Comparison of ENCODE assay signal across 8 mouse cellular contexts in genomic region chr9:59655958-59656634, GRCm38 (mm10). TPM values are rescaled to one million over a fixed set of nuclear protein-coding genes. Genes with fewer than 3 reads are reported as not detected.
DNase-seq lines count a peak whose midpoint lies in the region; ATAC-seq and TF ChIP-seq lines count a peak whose summit lies in the region.

Gene Pkm (plus strand): TSS chr9:59656368.

- peak; percentile 98 for DNase-seq in heart, postnatal 10 days
- DNase-seq in large intestine, adult 2 months (ENCODE audit: low read depth, low spot score) = peak; percentile 99
- peak; percentile 89 for DNase-seq in liver, postnatal 0 days
- DNase-seq in testis, postnatal 10 days (ENCODE audit: low spot score) = peak; percentile 94

- TF ChIP-seq EP300 in ES-Bruce4 (IDR thresholded peaks at IDR 0.05; ENCODE audit: insufficient read depth, low read depth, low read length) = 0 out of 2 replicates have a peak, but pooled peaks have one; percentile 41
- peak; percentile 35; the same call in 1 of the 2 replicates for TF ChIP-seq EP300 in liver, postnatal 0 days (IDR thresholded peaks at IDR 0.05; ENCODE audit: low read depth)

- intact Hi-C loops in heart, postnatal 10 days (cut with DNase I) = loop anchor here (2.0 to 5.0 kb wide), 2 partner anchors 17 to 169 kb away; partner anchors contain the start of gene Arih1

- TF ChIP-seq POLR2A in ES-Bruce4 (IDR thresholded peaks at IDR 0.05; ENCODE audit: insufficient read depth, low read length) = peak; percentile 100

- peak; percentile 82 for ATAC-seq in cerebellum, adult (ENCODE audit: insufficient number of reproducible peaks, low FRiP score, low TSS enrichment)
- ATAC-seq in forebrain, embryonic 13.5 days = peak; percentile 87
- peak; percentile 80 for ATAC-seq in liver, postnatal 0 days
- ATAC-seq in neural tube, embryonic 14.5 days (ENCODE audit: low read depth) = peak; percentile 92

- peak within 1 kb of the TSS; percentile 93 for H3K4me3 ChIP-seq in ES-Bruce4 (ENCODE audit: low read depth, low read length)
- H3K4me3 ChIP-seq in forebrain, embryonic 13.5 days = peak within 1 kb of the TSS; percentile 87
- peak within 1 kb of the TSS; percentile 59 for H3K4me3 ChIP-seq in liver, postnatal 0 days (ENCODE audit: low read depth, low read length)
- H3K4me3 ChIP-seq in neural tube, embryonic 14.5 days (ENCODE audit: low read depth, low read length) = peak within 1 kb of the TSS; percentile 75

- H3K9ac ChIP-seq in ES-Bruce4 (ENCODE audit: low read depth, poor library complexity, severe bottlenecking) = peak within 1 kb of the TSS; percentile 89
- peak within 1 kb of the TSS; percentile 91 for H3K9ac ChIP-seq in forebrain, embryonic 13.5 days
- H3K9ac ChIP-seq in liver, postnatal 0 days (replicated peaks) = peak within 1 kb of the TSS; percentile 39
- peak within 1 kb of the TSS; percentile 88 for H3K9ac ChIP-seq in neural tube, embryonic 14.5 days (replicated peaks; ENCODE audit: low read depth, low read length)

- WGBS in forebrain, embryonic 13.5 days = under 1% methylated on average over 46 of the region's 46 CpGs
- under 1% methylated on average over 46 of the region's 46 CpGs for WGBS in large intestine, adult 2 months
- under 1% methylated on average over 44 of the region's 46 CpGs for WGBS in liver, postnatal 0 days (ENCODE audit: insufficient replicate concordance)
- under 1% methylated on average over 45 of the region's 46 CpGs for WGBS in neural tube, embryonic 14.5 days

- TF ChIP-seq CTCF in ES-Bruce4 (IDR thresholded peaks at IDR 0.05; ENCODE audit: low read depth, low read length) = no peak
- peak; percentile 31; the same call in 1 of the 2 replicates for TF ChIP-seq CTCF in liver, postnatal 0 days (IDR thresholded peaks at IDR 0.05; ENCODE audit: low read depth)

- no peaks in the 10 kb centered on the region for H3K9me3 ChIP-seq in ES-Bruce4 (replicated peaks; ENCODE audit: control insufficient read depth, insufficient read depth, low read length, poor library complexity, severe bottlenecking)
- no peaks in the 10 kb centered on the region for H3K9me3 ChIP-seq in forebrain, embryonic 13.5 days (replicated peaks)
- H3K9me3 ChIP-seq in liver, postnatal 0 days (ENCODE audit: low read length) = no peaks in the 10 kb centered on the region
- H3K9me3 ChIP-seq in neural tube, embryonic 14.5 days (ENCODE audit: control insufficient read depth, low read length) = no peaks in the 10 kb centered on the region

- H3K4me2 ChIP-seq in forebrain, embryonic 13.5 days = peak within 1 kb of the TSS; percentile 90
- H3K4me2 ChIP-seq in liver, postnatal 0 days (ENCODE audit: low read depth, low read length) = peak within 1 kb of the TSS; percentile 68
- H3K4me2 ChIP-seq in neural tube, embryonic 14.5 days (ENCODE audit: low read depth, low read length) = peak within 1 kb of the TSS; percentile 67

- no peaks in the 10 kb centered on the region for H3K4me1 ChIP-seq in ES-Bruce4 (ENCODE audit: control insufficient read depth, insufficient read depth, low read length)
- peaks cover 41% of the 10 kb centered on the region for H3K4me1 ChIP-seq in forebrain, embryonic 13.5 days
- peaks cover 13% of the 10 kb centered on the region for H3K4me1 ChIP-seq in liver, postnatal 0 days (ENCODE audit: insufficient read depth)
- peaks cover 34% of the 10 kb centered on the region for H3K4me1 ChIP-seq in neural tube, embryonic 14.5 days (ENCODE audit: control insufficient read depth, insufficient read depth, low read length)

- peak within 1 kb of the TSS; percentile 92 for H3K27ac ChIP-seq in ES-Bruce4 (ENCODE audit: insufficient read depth, low read length)
- H3K27ac ChIP-seq in forebrain, embryonic 13.5 days = peak within 1 kb of the TSS; percentile 97
- peak within 1 kb of the TSS; percentile 90 for H3K27ac ChIP-seq in liver, postnatal 0 days (ENCODE audit: low read depth)
- H3K27ac ChIP-seq in neural tube, embryonic 14.5 days (ENCODE audit: low read depth, low read length) = peak within 1 kb of the TSS; percentile 97

- peaks cover 19% of the 10 kb centered on the region for H3K36me3 ChIP-seq in ES-Bruce4 (ENCODE audit: control insufficient read depth, insufficient read depth, low read length, poor library complexity, severe bottlenecking)
- H3K36me3 ChIP-seq in forebrain, embryonic 13.5 days (ENCODE audit: poor library complexity, severe bottlenecking) = peaks cover 29% of the 10 kb centered on the region
- H3K36me3 ChIP-seq in liver, postnatal 0 days (replicated peaks; ENCODE audit: insufficient read depth, low read length) = no peaks in the 10 kb centered on the region; the same call in 1 of the 2 replicates
- peaks cover 3% of the 10 kb centered on the region; the same call in 1 of the 2 replicates for H3K36me3 ChIP-seq in neural tube, embryonic 14.5 days (ENCODE audit: control insufficient read depth, insufficient read depth, low read length)

- H3K27me3 ChIP-seq in ES-Bruce4 (ENCODE audit: control insufficient read depth, insufficient read depth, low read length, poor library complexity, severe bottlenecking) = no peaks in the 10 kb centered on the region
- H3K27me3 ChIP-seq in forebrain, embryonic 13.5 days = no peaks in the 10 kb centered on the region
- peaks cover 65% of the 10 kb centered on the region for H3K27me3 ChIP-seq in liver, postnatal 0 days (ENCODE audit: insufficient read depth, low read length)
- no peaks in the 10 kb centered on the region for H3K27me3 ChIP-seq in neural tube, embryonic 14.5 days (ENCODE audit: control insufficient read depth, insufficient read depth, low read length)

RNA-seq across cellular contexts. Expression of gene Pkm, which starts in this region (rescaled TPM):
- 2,048 and 2,433 TPM in 2 replicates for polyA plus RNA-seq in ES-Bruce4 (2011; ENCODE audit: insufficient read depth, insufficient read length, low read depth, missing spikeins)
- polyA plus RNA-seq in forebrain, embryonic 13.5 days (2015; fragmentation: Nextera tagmentation; extraction: Ambion mirVana) = 1,587 and 1,755 TPM in 2 replicates
- 1,000 to 10,000 TPM; 1,252 to 1,287 TPM for total RNA-seq in heart, postnatal 10 days (2021)
- polyA plus RNA-seq in large intestine, adult 2 months (2012; rRNA removed) = 391 and 778 TPM in 2 replicates
- 108 and 117 TPM in 2 replicates for polyA plus RNA-seq in liver, postnatal 0 days (2015; fragmentation: Nextera tagmentation; extraction: Ambion mirVana)
- 834 and 964 TPM in 2 replicates for polyA plus RNA-seq in neural tube, embryonic 14.5 days (2014; fragmentation: Nextera tagmentation; extraction: Ambion mirVana)

Comparison
In these comparisons a context has a peak if more than half of its experiments do, and no peak if none do; other contexts are left out.
1. Peak in every context shown above with its lines: DNase-seq, ATAC-seq, H3K4me3 ChIP-seq and H3K27ac ChIP-seq.
2. H3K9ac ChIP-seq: peak in every context shown above with its lines; median percentile 91 in forebrain, embryonic 13.5 days; 89 in ES-Bruce4; 88 in neural tube, embryonic 14.5 days; 39 in liver, postnatal 0 days.